ENCODE assay signal across 12 mouse cellular contexts in genomic region chr8:122937545-122938053, GRCm38 (mm10).
DNase-seq lines count a peak whose midpoint lies in the region; ATAC-seq and TF ChIP-seq lines count a peak whose summit lies in the region.
"Had no signal": no experiment of that assay in that cellular context is flagged by ENCODE, and none has a peak within 500 bp of the region (broad histone marks: within the 10 kb centered on the region; RNA-seq: fewer than 3 reads in every experiment).

No protein-coding gene starts in this region.

- 76% methylated on average over 2 of the region's 2 CpGs for WGBS in hindbrain, embryonic 15.5 days
- WGBS in hindbrain, embryonic 10.5 days = 82% methylated on average over 2 of the region's 2 CpGs
- 23% methylated on average over 2 of the region's 2 CpGs for WGBS in spleen, adult 2 months
- 77% methylated on average over 2 of the region's 2 CpGs for WGBS in hindbrain, postnatal 0 days

- peaks cover 49% of the 10 kb centered on the region for H3K4me1 ChIP-seq in hindbrain, embryonic 15.5 days (replicated peaks)
- H3K4me1 ChIP-seq in hindbrain, embryonic 10.5 days (replicated peaks) = peaks cover 28% of the 10 kb centered on the region
- H3K4me1 ChIP-seq in spleen, adult 2 months (ENCODE audit: control insufficient read depth, insufficient read depth, insufficient read length) = peaks cover 46% of the 10 kb centered on the region
- peaks cover 9% of the 10 kb centered on the region; the same call in 1 of the 2 replicates for H3K4me1 ChIP-seq in hindbrain, postnatal 0 days (ENCODE audit: insufficient read depth, low read length)

- H3K9me3 ChIP-seq in hindbrain, embryonic 15.5 days = no peaks in the 10 kb centered on the region
- no peaks in the 10 kb centered on the region for H3K9me3 ChIP-seq in hindbrain, embryonic 10.5 days
- H3K9me3 ChIP-seq in hindbrain, postnatal 0 days (ENCODE audit: low read length) = no peaks in the 10 kb centered on the region
- H3K9me3 ChIP-seq: embryonic facial prominence, embryonic 15.5 days; limb, embryonic 12.5 days had no signal

- H3K27me3 ChIP-seq in hindbrain, embryonic 15.5 days = no peaks in the 10 kb centered on the region
- no peaks in the 10 kb centered on the region for H3K27me3 ChIP-seq in hindbrain, embryonic 10.5 days (ENCODE audit: insufficient read depth, poor library complexity, severe bottlenecking)
- no peaks in the 10 kb centered on the region for H3K27me3 ChIP-seq in spleen, adult 2 months (ENCODE audit: control insufficient read depth, insufficient read depth, low read length)
- H3K27me3 ChIP-seq in hindbrain, postnatal 0 days (ENCODE audit: insufficient read depth, low read length) = no peaks in the 10 kb centered on the region
- H3K27me3 ChIP-seq in splenic B cell, adult 2 months (ENCODE audit: control insufficient read depth, insufficient read depth, low read length, poor library complexity, severe bottlenecking) = no peaks in the 10 kb centered on the region
- H3K27me3 ChIP-seq: embryonic facial prominence, embryonic 15.5 days; limb, embryonic 12.5 days had no signal

- H3K27ac ChIP-seq in hindbrain, embryonic 15.5 days (replicated peaks) = peak overlapping the region; percentile 47
- H3K27ac ChIP-seq in hindbrain, embryonic 10.5 days = no peak overlapping the region; the same call in 1 of the 2 replicates
- peak overlapping the region; percentile 90 for H3K27ac ChIP-seq in spleen, adult 2 months (ENCODE audit: insufficient read depth, low read length)
- H3K27ac ChIP-seq in hindbrain, postnatal 0 days = peak overlapping the region; percentile 56; the same call in 1 of the 2 replicates
- H3K27ac ChIP-seq: embryonic facial prominence, embryonic 15.5 days; limb, embryonic 12.5 days had no signal

- no peak for TF ChIP-seq CTCF in spleen, adult 2 months (IDR thresholded peaks at IDR 0.05; ENCODE audit: extremely low read depth, insufficient read depth, insufficient read length, insufficient replicate concordance)
- no peak for TF ChIP-seq CTCF in hindbrain, postnatal 0 days (IDR thresholded peaks at IDR 0.05; ENCODE audit: low read depth)

- H3K9ac ChIP-seq in hindbrain, embryonic 15.5 days = no peak overlapping the region
- no peak overlapping the region for H3K9ac ChIP-seq in hindbrain, postnatal 0 days (replicated peaks; ENCODE audit: low read length)
- H3K9ac ChIP-seq: embryonic facial prominence, embryonic 15.5 days; limb, embryonic 12.5 days had no signal

- TF ChIP-seq POLR2A in spleen, adult 2 months (IDR thresholded peaks at IDR 0.05; ENCODE audit: low read depth, low read length) = no peak

- H3K4me3 ChIP-seq in hindbrain, embryonic 15.5 days = no peak overlapping the region
- no peak overlapping the region for H3K4me3 ChIP-seq in hindbrain, embryonic 10.5 days
- H3K4me3 ChIP-seq in spleen, adult 2 months (ENCODE audit: extremely low read depth, insufficient read depth, insufficient read length) = peak overlapping the region; percentile 6; the same call in 1 of the 2 replicates
- no peak overlapping the region for H3K4me3 ChIP-seq in hindbrain, postnatal 0 days (ENCODE audit: low read length)
- H3K4me3 ChIP-seq: embryonic facial prominence, embryonic 15.5 days; limb, embryonic 12.5 days; myocyte had no signal

- ATAC-seq in hindbrain, embryonic 15.5 days (ENCODE audit: low FRiP score, low read depth) = no peak
- ATAC-seq in hindbrain, postnatal 0 days = no peak

- H3K36me3 ChIP-seq in hindbrain, embryonic 15.5 days = no peaks in the 10 kb centered on the region
- H3K36me3 ChIP-seq in hindbrain, embryonic 10.5 days = peaks cover 3% of the 10 kb centered on the region; the same call in 1 of the 2 replicates
- H3K36me3 ChIP-seq in spleen, adult 2 months (ENCODE audit: control insufficient read depth, insufficient read depth, low read length) = no peaks in the 10 kb centered on the region
- no peaks in the 10 kb centered on the region for H3K36me3 ChIP-seq in hindbrain, postnatal 0 days (ENCODE audit: insufficient read depth, low read length)
- H3K36me3 ChIP-seq in splenic B cell, adult 2 months (ENCODE audit: control insufficient read depth, insufficient read depth, low read length, poor library complexity, severe bottlenecking) = no peaks in the 10 kb centered on the region
- H3K36me3 ChIP-seq: embryonic facial prominence, embryonic 15.5 days had no signal

- no peak for DNase-seq in hindbrain, embryonic 10.5 days (ENCODE audit: low spot score)
- peak; percentile 54 to 62 for DNase-seq in spleen, adult 2 months (ENCODE audit: low read depth in 1 of 2, low spot score in 2 of 2)
- no peak for DNase-seq in spleen, postnatal 4 days (ENCODE audit: low spot score in 2 of 2)
- DNase-seq in hindbrain, postnatal 0 days (ENCODE audit: low spot score) = no peak
- peak; percentile 82 for DNase-seq in splenic B cell, adult 2 months (ENCODE audit: low read depth, low spot score)
- DNase-seq in left cerebral cortex, adult 18-20 months (ENCODE audit: low spot score in 2 of 2) = no peak
- DNase-seq in adrenal gland, adult 2 months = no peak
- DNase-seq: gastrocnemius, postnatal 36 days had no signal

- H3K4me2 ChIP-seq in hindbrain, embryonic 15.5 days = no peak overlapping the region
- no peak overlapping the region for H3K4me2 ChIP-seq in hindbrain, postnatal 0 days (ENCODE audit: low read depth, low read length)
- H3K4me2 ChIP-seq: embryonic facial prominence, embryonic 15.5 days; limb, embryonic 12.5 days had no signal

Comparison
In these comparisons a context has a peak if more than half of its experiments do, and no peak if none do; other contexts are left out.
1. DNase-seq: peak in spleen, adult 2 months (2 of 2) and splenic B cell, adult 2 months (single experiment); none in hindbrain, embryonic 10.5 days (single experiment), spleen, postnatal 4 days (0 of 2), hindbrain, postnatal 0 days (single experiment), left cerebral cortex, adult 18-20 months (0 of 2) and adrenal gland, adult 2 months (single experiment).